Mouse (Mus musculus) layer of hippocampus, adult 9-11 months (tissue): ENCODE data around the gene Syna.

ENCODE experiments used
- DNase-seq: peaks from one replicate; pipeline ENCODE4 v3.0.0; 2022

Gene Syna

DNA sequence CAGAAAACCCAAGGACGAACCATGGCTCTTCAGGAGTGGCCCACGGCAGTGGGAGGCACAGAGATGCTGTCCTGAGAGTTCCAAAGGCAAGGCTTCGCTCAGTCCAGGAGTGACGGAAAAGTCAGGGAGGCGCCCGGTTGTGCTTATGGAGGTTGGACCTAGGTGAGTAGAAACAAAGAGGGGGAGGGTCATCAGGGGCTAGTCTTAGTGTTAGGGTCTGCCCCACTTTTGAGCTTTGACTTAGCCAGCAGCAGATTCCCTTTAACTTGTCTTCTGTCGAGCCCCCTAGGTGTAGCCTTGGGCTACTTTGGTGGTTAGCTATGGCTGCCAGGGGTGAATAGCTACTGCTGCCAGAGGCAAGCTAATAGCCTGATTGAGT lies at the start of gene Syna:
Gene Syna (minus strand): TSS at position 101 of the 379 bp plus-strand sequence.
- no peak for DNase-seq

DNA sequence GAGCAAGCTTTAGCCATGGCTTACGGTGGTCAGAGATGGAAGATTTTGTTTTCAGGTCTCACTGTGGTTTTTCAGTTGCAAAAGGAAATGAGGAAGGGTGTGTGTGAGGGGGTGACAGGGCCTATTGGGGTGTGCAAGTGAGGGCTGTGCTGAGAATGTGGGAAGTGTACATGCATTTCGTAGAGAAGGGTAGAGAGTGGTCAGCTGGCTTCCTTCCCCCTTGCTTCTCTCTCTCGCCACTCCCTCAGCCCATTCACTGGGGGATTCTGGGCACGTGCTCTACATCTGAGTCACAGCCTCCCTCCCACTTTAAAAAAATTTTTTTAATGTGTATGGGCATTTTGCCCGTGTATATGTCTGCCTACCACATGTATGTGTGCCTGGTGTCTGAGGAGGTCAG lies 47.1 kb upstream of the Syna start:
- peak; percentile 58 for DNase-seq

DNA sequence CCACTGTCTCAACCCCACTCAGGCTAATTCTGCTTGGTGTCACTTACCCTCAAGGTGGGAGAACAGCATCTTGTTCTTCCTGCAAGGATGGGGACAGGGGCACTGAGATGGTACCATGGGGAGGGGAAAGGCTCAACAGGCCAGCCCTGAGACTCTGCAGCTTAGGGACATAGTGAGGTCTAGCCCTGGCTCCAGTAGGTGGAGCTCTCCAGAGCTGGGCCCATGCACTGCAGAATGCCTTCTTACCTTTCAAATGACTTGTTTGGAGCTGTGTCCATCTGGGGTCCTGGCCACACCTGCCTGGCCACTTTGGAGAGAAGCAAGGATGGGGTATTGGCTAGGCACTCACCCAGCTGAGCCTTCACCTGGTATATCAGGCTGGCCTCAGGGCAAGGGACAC lies 46.3 kb upstream of the Syna start:
- no peak for DNase-seq

DNA sequence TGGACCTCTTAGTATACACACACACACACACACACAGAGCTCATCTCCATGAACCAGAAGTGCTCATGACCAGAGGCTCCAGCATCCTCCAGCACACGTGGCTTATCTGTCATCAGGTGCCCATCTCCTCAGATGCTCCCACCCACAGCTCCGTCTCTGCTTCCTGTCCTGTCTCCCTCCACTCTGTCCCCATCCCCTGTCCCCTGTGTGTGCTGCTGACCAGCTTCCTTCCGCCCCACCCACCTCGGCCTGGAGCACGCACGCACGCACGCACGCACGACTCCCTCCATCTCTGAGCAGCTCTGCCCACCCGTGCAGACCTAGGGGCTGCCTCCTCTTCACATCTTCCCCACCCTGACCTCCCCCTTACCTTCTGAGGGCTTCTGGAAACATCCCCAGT lies 44.4 kb upstream of the Syna start:
- no peak for DNase-seq

DNA sequence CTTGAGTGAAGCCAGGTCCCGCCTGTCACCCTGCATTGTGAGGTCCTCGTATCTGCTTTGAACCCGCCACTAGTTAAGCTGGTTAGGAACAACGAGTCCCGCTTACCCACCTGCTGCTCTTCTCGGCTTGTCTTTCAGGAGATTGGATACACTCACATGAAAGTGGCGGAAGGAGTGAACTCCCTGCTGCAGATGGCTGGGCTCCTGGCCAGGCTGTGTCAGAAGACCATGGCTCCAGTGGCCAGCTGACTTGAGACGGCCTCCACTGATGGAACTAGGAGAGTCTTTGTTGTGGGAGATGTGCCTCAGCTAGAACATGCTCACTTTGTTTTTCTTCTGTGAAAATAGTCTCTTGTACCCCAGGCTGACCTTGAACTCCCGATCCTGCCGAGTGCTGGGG lies 37.7 kb upstream of the Syna start:
- no peak for DNase-seq

DNA sequence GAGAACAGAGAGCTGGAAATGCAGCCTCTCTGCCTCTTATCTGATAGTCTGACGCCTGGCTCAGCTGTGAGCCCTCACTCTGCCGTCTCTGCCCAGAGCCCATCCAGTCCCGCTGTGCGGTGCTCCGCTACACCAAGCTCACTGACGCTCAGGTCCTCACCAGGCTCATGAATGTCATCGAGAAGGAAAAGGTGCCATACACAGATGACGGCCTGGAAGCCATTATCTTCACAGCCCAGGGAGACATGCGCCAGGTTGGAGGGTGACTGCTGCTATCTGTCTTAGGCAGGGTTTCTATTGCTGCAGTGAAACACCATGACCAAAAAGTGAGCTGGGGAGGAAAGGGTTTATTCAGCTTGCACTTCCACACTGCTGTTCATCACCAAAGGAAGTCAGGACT lies 33.1 kb upstream of the Syna start:
- DNase-seq, result no peak

DNA sequence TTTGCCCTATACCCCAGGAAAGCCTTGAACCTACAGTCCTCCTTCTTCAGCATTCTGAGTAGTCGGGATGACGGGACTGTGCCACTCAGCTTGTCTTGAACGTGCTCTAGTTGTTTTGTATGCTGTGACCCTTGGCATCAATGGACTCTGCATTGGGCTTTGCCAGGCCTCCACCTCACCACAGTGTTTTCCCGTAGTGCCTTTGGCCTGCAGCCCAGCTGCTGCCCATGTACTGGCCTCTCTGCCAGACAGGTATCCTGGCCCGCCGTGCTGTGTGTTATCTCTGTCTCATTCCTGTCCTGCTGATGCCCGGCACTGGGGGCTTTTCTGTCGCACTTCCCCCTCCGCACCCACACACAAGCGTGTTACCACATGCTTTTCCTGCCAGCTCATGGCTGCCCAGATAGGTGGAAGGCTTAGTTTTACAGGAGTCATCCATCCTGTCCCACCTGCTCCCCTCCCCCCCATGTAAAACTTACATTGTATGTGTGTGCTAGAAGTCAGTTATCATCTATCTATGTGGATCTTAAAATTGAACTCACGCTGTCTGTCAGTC lies 32.1 kb upstream of the Syna start:
- DNase-seq, result no peak

DNA sequence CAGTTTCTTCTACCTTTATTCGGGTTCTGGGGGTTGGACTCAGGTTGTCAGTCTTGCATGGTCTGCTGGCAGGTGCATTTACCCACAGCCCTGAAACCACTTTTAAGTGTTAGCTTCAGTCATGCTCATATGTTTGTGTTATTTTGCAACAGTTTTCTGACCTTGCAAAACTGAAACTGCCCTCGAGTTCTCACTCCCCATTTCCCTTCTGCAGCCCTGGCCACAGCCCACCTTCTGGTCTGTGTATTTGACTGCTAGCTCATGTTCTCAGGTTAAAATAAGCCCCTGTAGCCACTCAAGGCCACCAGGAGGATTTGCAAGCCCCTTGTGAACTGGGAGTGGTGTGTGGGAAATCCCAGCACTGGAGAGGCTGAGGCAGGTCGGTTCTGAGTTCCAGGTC lies 29.9 kb upstream of the Syna start:
- DNase-seq, result no peak

DNA sequence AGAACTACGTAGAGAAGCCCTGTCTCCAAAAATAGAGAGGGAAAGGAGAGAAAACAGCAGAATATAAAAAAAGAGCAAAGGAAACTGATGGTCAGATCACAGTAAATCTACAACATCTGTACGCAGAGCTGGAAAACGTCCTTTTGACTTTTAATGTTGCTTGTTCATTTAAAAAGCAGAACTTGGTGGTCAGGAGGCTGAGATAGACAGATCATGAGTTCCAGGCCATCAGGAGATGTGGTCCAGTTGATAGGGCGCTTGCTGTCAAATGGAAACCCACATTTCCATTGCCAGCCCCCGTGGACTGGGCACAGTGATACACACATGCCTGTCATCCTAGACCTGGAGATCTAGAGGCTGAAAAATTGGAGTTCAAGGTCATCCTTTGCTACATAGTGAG lies 24.8 kb upstream of the Syna start:
- no peak for DNase-seq

DNA sequence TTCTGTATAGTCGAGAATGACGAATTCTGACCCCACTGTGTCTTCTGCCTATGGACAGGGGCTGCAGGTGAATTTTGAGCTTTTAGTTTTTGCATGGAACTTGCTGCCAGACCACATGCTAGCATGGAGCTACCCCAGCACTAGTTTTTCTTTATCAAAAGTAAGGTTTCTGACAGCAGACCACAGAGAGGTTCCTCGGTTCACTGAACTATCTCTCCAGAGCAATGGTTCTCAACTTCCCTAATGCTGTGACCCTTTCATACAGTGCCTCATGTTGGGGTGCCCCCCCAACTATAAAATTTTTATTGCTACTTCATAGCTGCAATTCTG lies 23.9 kb upstream of the Syna start:
- no peak for DNase-seq

DNA sequence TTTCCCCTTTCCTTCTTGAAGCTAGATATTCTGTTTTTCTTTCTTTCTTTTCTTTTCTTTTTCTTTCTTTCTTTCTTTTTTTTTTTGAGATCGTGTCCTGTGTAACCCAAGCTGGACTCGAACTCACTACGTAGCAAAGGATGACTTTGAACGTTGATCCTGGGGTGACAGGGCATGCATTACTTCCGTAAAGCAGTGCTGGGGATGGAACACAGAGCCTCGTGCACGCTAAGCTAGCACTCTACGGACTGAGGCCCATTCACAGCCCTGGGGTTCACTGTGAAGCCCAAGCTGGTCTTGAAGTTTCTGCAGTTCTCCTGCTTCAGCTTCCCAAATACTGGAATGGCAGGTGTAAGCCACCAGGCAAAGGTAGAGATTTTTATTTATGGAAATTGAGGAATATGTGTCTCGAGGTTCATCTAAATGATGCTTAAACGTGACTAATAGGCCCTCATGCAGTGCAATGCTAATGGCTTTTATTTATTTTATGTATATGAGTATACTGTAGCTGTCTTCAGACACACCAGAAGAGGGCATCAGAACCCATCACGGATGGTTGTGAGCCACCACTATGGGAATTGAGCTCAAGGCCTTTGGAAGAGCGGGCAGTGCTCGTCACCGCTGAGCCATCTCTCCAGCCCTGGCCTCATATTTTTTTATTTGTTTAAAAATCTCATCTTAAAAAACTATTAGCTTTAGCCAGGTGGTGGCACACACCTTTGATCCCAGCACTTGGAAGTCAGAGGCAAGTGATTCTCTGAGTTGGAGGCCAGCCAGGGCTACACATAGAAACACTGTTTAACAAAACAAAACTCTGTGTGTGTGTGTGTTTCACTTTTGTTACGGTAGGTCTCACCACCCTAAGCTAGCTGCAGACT lies 23.3 kb upstream of the Syna start:
- no peak for DNase-seq

DNA sequence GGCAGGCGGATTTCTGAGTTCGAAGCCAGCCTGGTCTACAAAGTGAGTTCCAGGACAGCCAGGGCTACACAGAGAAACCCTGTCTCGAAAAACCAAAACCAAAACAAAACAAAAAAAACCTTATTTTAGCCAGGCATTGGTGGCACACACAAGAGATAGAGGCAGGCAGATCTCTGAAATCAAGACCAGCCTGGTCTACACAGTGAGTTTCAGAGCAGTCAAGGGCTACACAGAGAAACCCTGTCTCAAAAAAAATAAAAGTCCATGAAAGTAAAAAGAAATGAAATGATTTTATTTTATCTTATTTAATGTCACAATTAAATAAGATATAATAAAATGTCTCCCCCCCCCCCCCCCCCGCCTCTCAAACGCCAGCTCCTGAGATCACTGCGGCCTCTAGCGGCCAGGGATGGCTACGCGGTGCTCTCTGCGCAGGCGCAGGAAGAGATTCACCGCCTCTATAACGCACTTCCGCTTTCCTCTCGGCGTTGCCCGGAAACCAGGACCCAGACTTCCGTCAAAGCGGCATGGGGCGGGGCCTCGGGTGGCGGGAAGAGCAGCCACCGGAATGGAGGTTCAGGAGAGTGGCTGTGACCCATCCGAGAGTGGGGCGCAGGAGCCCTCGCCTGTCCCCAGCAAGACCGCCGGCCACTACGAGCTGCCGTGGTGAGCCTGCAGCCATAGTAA lies 22.4 kb upstream of the Syna start:
- DNase-seq, result peak; percentile 96

DNA sequence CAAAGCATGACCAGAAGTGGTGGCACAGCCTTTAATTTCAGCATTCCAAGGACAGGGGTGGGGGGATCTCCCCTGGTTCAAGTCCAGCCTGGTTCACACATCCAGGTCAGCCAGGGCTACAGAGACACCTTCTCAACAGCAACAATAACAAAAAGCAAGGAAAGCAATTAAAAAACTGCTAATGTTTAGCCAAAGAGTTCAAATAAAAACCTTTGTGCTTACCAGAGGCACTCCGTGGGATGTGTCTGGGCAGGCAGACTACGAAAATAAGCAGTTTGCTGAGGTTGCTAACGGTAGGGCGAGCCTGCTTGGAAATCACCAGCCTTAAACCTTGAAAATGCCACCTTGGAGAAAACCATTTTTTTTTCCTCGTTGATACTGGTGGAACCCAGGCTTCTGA lies 21.2 kb upstream of the Syna start, which contains the start of gene Rfc2:
Gene Rfc2 (plus strand): TSS at position 221 of the 400 bp plus-strand sequence.
- DNase-seq, result no peak

DNA sequence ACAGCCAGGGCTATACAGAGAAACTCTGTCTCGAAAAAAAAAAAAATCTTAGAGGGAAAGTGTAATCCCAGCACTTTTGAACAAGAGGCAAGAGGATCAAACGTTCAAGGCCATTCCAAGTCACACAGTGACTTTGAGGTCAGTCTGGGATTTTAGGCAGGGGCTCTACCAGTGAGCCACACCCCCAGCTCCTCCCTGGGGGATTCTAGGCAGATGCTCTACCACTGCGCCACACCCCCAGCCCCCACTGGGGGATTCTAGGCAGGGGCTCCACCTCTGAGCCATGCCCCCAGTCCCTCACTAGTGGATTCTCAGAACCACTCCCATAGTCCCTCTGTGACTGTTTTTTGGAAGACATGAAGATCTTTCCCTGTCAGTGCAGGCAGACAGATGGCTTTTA lies 19.2 kb upstream of the Syna start:
- no peak for DNase-seq

DNA sequence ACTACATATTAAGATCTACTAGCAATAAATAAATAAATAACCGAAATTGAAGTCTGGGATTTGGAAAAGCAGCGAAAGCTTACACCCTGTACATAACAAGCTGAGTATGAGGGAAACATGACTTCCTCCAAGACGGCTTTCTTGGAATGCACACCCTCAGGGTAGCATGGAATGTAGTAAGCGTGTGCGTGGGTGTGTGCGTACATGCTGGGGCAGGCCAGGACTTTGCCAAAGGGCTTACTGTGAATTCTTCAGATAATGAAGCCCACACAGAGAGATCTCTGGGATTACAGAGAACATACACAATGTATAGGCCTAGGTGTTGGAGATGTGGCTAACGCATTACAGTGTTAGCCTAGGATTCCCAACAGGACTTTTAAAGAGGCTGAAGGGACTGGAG lies 17.6 kb upstream of the Syna start:
- no peak for DNase-seq

DNA sequence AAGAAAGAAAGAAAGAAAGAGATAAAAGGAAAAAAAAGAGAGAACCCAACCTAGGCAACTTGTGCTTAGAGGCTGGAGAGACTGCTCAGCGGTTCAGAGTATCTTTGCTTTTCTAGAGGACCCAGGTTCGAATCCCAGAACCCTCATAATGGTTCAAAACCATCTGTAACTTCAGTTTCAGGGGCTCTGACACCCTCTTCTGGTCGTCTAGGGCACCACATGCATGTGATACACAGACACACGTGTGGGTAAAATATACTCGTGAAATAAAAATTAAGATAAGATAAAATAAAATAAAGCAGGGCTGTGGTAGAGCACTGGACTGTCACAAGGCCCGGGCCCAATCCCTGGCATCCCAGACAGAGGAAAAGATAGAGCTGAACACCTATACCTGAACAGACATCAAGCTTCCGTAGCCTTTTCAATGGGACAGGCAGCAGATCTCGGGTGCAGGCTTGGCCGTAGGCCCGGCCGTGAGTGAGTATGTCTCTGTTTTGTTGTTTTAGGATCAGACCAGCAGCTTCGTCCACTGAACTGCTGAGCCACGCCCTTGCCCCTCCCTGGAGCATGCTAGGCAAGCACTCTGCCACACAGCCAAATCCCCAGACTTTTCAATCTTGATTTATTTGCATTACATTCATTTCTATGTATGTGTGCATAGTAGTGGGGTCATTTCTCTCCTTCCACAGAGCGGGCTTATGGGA lies 16.7 kb upstream of the Syna start:
- DNase-seq, result no peak

DNA sequence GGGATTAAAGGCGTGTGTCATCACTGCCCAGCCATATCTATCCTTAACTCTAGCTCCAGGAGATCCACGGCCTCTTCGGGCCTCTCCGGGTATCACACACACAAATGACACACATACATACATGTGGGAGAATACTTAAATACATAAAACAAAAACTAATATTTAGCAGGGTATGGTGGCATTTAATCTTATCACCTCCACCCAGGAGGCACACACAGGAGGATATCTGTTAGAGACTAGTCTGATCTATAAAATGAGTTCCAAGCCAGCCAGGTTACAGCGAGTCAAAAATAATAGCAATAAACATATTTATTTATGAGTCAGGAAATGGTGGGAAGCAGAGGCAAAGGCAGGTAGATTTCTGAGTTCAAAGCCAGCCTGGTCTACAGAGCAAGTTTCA lies 15.9 kb upstream of the Syna start:
- no peak for DNase-seq

DNA sequence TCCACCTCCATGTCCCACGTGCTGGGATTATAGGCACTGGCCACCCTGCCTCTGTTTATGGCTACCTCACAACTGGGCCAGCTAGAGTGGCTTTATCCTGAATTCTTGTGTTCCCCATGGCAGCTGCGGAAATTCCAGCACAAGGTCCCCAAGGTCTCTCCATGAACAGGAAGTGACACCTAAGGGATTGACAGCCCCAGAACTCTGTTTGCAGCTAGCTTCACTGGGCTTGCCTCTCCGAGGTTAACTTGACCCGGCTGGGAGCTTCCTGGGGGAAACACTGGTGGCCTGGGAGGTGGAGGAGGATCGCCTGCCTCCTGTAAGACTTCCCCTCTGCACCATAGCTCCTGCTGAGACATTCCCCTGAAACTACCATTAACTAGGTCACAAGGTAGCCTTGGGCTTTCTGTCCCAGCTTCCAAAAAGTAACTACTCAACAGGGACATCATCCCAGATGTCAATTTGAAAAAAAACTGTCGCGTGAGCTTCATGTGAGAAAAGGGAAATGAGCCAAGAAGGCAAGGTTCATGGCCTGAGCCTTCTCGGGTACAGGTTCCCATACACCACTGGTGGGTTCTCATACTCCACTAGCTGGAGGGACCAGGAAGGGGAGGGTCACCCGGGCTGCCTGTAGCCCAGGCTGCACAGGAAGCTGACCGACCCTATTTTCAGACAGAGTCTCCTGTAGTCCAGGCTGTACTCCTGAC lies 12.7 kb upstream of the Syna start:
- no peak for DNase-seq

DNA sequence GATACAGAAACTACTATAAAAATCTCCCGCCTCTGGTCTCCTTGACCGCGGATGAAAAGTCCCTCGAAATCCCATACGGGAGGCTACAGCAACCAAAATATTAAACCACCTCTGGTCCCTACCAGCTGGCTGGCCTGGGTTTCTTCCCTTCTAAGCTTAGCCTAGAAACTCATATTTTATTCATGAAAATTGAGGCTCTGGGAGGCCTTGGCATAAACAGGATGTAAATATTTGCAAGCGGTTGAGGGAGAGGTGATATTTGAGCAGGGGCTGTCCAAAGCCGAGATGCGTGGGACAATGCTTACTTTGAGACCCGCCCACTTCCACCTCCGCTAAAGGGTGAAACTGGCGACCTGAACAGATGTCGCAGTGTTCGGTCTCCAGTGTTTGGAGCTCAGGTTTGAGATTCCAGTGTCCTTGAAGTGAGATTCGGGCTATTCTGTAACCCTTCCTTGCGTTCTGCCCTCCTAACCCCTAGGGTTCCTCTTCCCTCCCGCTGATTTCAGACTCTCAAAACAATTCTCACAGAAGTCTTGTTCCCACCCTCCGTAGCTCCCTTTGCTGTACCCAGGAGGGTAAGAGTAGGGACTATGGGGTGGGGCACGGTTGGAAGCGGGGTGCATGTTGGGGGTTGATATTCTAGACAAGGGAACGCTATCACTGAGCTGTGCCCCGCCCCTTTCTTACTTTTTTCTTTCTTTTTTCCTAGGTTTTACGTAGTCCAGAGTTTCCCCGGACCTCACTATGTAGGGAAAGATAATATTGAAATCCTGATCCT lies 11.9 kb upstream of the Syna start:
- DNase-seq, result no peak

DNA sequence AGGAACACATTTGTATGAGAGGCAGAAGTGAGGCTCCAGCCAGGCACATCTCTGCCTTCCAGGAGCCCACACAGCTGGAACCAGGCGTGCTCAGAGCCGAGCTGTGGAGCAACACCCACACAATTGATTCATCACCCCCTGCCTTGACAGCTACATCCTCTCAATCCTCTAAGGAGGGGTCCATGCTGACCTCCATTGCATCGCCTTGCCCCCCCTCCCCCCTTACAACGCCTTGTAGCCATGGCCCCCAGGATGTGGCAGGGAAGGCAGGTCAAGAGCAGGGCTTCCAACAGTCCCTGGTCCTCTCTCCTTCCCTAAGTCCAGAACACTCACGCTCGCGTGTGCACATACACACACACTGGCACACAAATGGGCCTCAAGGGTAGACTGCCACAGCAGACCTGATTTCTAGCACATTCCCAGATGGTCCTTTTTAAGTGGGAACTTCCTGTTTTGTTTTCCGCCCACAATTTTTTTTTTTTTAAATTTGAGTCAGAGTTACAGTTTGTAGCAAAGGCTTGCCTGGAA lies 9.1 kb upstream of the Syna start:
- DNase-seq, result peak; percentile 60

DNA sequence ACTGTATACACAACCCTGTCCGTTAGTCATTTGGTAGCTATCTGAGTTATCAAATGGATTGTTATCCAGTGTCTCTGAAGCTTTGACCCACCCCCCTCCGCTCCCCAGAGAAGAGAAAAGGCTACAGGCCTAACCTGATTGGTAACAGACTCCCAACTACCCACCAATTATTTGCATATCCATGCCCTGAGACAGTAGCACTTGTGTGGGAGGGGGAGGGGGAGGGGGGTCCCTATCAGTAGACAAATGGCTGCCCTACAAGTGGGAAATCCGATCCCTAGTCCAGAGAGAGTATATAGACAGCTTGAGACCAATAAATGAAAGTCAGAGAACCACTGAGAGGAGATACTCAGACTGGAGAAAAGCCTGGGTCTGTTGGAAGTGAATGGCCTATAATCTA lies 8.1 kb upstream of the Syna start:
- DNase-seq, result no peak

DNA sequence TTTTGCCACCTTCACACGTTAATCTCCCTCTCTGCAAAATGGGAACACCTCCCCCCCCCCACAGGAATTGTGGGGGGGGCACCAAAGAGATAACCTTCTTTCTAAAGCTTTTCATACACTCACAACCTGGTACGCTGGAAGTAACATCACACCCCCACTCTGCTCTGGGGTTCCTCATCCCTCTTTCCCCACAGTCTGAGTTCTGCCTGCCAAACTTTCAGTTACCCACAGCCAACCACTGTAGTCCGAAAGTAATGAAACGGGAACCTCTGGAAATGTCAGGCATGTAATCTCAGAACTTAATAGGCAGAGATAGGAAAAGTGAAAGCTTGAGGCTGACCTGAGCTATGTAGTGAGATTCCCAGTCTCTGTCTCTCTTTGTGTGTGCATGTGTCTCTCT lies 7.5 kb upstream of the Syna start:
- DNase-seq, result no peak
